Mouse (Mus musculus): ENCODE data around the gene Pnpla5. TPM values are rescaled to one million over a fixed set of nuclear protein-coding genes. Genes with fewer than 3 reads are reported as not detected.

The Pnpla5 gene
- polyA plus RNA-seq, 1 experiment from 2014 or later, result not detected

- H3K9ac ChIP-seq (ENCODE audit: low read depth, low read length), result no peak overlapping the region
Measured at GRCm38 (mm10) chr15:84065701-84066100, 57.3 kb downstream of the Pnpla5 start.

DNA sequence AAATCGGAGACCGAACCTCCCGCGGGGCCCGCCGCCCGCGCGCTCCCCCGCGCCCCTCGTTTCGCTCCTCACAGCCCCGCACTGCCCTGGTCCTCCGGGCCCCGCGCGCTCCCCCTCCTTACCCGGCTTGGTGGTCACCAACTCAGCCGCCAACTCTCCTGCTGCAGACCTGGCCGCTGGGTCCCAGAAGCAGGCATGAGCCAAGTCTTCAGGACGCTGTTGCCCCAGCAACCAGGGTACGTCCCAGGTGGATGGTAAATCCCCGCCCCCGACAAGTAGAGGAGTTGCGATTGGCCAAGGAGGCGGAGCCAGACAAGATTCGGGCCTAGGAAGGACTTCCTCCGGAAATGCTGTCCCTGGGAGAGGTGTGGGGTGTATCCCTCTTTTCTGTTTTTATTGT is 57.8 kb downstream of the Pnpla5 start, which contains the start of gene Efcab6:
Gene Efcab6, minus strand, starts transcription at position 240 of the 400 bp plus-strand sequence.
- peaks cover 17% of the 10 kb centered on the region; the same call in 1 of the 2 replicates for H3K27me3 ChIP-seq (ENCODE audit: insufficient read depth, low read length)
- no peak within 1 kb of the TSS for H3K4me3 ChIP-seq (replicated peaks; ENCODE audit: low read depth, low read length)
- H3K9ac ChIP-seq (ENCODE audit: low read depth, low read length), result no peak within 1 kb of the TSS
- ATAC-seq (replicated peaks; ENCODE audit: low FRiP score, low read depth), result no peak
- no peaks in the 10 kb centered on the region for H3K36me3 ChIP-seq (ENCODE audit: insufficient read depth, low read length)
- H3K4me1 ChIP-seq (replicated peaks; ENCODE audit: insufficient read depth, low read length), result no peaks in the 10 kb centered on the region
- WGBS, result 3% methylated on average over 29 of the region's 29 CpGs
- no peak for TF ChIP-seq CTCF (IDR thresholded peaks at IDR 0.05; ENCODE audit: low read depth)
- H3K27ac ChIP-seq, result no peak within 1 kb of the TSS
- no peak for DNase-seq (ENCODE audit: low spot score)
- no peaks in the 10 kb centered on the region for H3K9me3 ChIP-seq (replicated peaks; ENCODE audit: low read length)
- peak within 1 kb of the TSS; percentile 32 for H3K4me2 ChIP-seq (ENCODE audit: low read length)

More at GRCm38 (mm10) chr15:84065701-84066100, 57.3 kb downstream of the Pnpla5 start:
- ATAC-seq (replicated peaks; ENCODE audit: low FRiP score, low read depth), result no peak
- no peaks in the 10 kb centered on the region for H3K36me3 ChIP-seq (ENCODE audit: insufficient read depth, low read length)
- H3K27me3 ChIP-seq (ENCODE audit: insufficient read depth, low read length), result peaks cover 23% of the 10 kb centered on the region
- no peaks in the 10 kb centered on the region for H3K9me3 ChIP-seq (replicated peaks; ENCODE audit: low read length)
- H3K4me3 ChIP-seq (replicated peaks; ENCODE audit: low read depth, low read length), result no peak overlapping the region
- no peak for TF ChIP-seq CTCF (IDR thresholded peaks at IDR 0.05; ENCODE audit: low read depth)
- no peak overlapping the region for H3K27ac ChIP-seq
- H3K4me2 ChIP-seq (ENCODE audit: low read length), result no peak overlapping the region
- DNase-seq (ENCODE audit: low spot score), result no peak
- no peaks in the 10 kb centered on the region for H3K4me1 ChIP-seq (replicated peaks; ENCODE audit: insufficient read depth, low read length)
- 69% methylated on average over 4 of the region's 4 CpGs for WGBS

Small RNA genes within 50 kb of the gene (microRNA-seq; reads per million reads assigned to microRNA genes)
- not detected for gene Mir6392

Other genes with a start within 250 kb of the Pnpla5 start
- gene Efcab6, start 57.8 kb downstream of the Pnpla5 start, polyA plus RNA-seq (2015; fragmentation: Nextera tagmentation; extraction: Ambion mirVana), result 0.57 and 0.63 TPM in 2 replicates
- 0.34 and 0.52 TPM in 2 replicates for gene Sult4a1, start 17.4 kb downstream of the Pnpla5 start, polyA plus RNA-seq (2015; fragmentation: Nextera tagmentation; extraction: Ambion mirVana)
- 0.57 and 0.60 TPM in 2 replicates for gene Pnpla3, start 44.7 kb upstream of the Pnpla5 start, polyA plus RNA-seq (2015; fragmentation: Nextera tagmentation; extraction: Ambion mirVana)
- gene Samm50, start 69.1 kb upstream of the Pnpla5 start, polyA plus RNA-seq (2015; fragmentation: Nextera tagmentation; extraction: Ambion mirVana), result 147 and 155 TPM in 2 replicates
- 2.8 and 3.3 TPM in 2 replicates for gene Parvb, start 108.9 kb upstream of the Pnpla5 start, polyA plus RNA-seq (2015; fragmentation: Nextera tagmentation; extraction: Ambion mirVana)
- 1.4 TPM in 2 replicates for gene Parvg, start 200.9 kb upstream of the Pnpla5 start, polyA plus RNA-seq (2015; fragmentation: Nextera tagmentation; extraction: Ambion mirVana)

Data from kidney, postnatal 0 days (tissue).